Mouse (Mus musculus): ENCODE results near the gene Il17re. TPM values are rescaled to one million over a fixed set of nuclear protein-coding genes. Genes with fewer than 3 reads are reported as not detected.
A peak's percentile ranks its signal among the peaks of the same experiment; 100 is the strongest.

The Il17re gene
- total RNA-seq, 1 experiment from 2014 or later: 1.6 TPM

DNA sequence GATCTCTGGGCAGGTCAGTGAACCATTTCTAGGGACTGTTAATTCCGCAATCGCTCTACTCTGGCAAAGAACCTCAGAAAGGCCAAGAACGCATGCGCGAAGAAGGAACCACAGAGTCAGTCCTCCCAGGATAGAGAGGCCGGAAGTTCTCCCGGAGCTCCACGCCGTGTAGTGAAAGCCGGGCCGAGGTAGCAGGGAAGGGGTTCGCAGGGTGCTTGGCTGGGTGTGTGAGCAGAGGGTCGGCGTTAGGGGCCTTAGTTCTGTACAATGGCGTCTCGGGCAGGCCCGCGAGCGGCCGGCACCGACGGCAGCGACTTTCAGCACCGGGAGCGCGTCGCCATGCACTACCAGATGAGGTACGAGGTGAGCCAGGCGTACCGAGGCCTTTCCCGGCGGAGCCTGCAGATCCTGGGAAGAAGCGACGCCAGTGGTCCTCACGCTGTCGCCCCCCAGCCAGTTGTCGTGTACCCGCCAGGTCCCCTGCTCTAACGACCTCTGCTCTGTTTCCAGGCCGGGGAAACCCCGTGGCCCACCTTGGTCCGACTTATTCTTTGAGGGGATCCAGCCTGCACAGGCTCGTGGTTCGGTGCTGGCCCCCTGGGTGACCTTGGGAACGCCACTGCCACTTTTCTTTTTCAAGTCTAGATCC, 15.7 kb upstream of the Il17re start, which contains the start of gene Jagn1:
TSS of gene Jagn1 (plus strand) at position 128 of the 649 bp plus-strand sequence.
- ATAC-seq (replicated peaks; ENCODE audit: low read depth, poor library complexity, severe bottlenecking): peak; percentile 85

DNA sequence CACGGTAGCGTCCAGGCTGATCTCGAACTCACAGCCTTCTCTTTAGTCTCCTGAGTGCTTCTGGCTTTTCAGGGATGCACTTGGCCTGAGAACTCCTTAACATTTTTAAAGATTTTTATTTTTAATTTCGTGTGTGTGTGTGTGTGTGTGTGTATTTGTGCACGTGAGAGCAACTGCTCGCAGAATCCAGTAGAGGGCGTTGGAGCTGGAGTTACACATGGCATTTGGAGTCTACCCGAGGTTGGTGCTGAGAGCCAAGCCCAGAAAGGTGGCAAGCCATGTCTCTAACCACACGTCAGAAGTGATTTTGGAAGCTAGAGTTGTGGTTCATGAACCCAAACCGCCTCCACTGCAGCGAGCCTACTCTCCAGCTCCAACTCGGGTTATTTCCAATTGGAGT, 15.2 kb upstream of the Il17re start:
- ATAC-seq (replicated peaks; ENCODE audit: low read depth, poor library complexity, severe bottlenecking): peak; percentile 30; the same call in 1 of the 2 replicates

DNA sequence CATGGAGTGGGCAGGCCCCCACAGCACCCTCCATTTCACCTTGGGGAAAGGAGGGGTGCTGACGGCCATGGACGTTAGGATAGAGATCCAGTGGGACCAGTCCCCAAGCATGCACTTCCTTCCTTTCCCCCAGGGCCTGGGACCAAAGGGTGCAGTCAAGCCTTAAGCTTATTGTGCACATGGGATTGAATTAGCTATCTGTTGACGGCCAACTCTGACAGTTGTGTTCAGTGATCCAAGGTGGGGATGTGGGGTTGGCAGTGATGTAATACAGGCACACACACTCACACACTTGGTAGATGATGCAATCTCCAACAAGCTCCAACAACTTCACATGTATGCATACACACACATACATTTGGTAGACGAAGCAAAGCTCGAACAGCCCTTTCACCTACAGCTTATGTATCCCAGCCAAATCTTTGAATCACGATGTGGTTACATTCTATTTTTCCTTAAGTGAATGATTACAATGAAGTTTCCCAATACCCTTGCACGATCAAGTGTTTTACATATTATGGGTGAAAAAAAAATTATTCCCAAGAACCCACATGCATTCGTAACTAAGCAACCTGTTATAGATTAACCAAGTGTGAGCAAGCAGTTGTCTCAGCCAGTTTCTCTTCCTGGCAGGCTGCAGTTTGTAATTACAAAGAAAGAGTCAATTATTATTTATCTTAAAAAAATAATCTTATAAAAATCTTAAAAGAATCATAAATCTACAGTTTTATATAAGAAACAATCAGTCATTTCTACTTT, 13.9 kb upstream of the Il17re start:
- no peak for ATAC-seq (replicated peaks; ENCODE audit: low read depth, poor library complexity, severe bottlenecking)

DNA sequence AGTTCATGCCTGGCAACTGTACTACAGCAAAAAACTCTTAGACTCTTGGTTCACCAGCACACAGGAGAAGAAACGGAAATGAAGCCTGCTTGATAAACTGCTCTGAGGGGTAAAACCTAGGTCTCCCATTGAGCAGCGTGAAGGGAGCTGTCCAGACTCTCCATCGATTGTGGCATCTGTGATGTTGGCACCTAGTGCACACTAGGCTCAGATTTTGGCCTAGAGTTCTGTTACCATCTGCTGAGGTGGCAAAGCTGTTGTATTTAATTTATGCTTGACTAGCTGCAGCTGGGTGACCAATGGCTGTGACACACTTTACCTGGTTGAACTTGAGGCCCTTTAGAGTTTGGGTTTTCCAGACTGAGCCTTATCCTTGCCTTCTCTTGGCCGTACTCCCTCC, 10.6 kb upstream of the Il17re start:
- no peak for ATAC-seq (replicated peaks; ENCODE audit: low read depth, poor library complexity, severe bottlenecking)

DNA sequence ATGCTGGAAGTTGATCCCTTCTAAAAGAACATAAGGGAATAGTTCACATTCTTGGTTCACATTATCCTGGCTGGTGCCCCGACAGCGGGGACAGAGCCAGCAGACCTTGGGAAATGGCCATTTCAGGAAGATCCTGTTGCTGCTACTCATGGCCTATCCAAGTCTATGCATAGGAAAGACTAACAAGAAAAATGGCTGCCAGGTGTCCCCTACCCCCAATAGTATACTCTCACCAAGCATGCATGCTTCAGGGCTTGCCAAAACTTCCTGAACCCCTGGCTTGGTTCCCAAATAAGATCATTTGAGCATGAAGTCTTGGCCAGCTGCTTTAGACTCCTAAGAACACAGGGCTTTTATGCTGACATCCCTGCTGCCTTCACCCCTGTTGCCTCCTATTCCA, 6.4 kb upstream of the Il17re start:
- no peak for ATAC-seq (replicated peaks; ENCODE audit: low read depth, poor library complexity, severe bottlenecking)

DNA sequence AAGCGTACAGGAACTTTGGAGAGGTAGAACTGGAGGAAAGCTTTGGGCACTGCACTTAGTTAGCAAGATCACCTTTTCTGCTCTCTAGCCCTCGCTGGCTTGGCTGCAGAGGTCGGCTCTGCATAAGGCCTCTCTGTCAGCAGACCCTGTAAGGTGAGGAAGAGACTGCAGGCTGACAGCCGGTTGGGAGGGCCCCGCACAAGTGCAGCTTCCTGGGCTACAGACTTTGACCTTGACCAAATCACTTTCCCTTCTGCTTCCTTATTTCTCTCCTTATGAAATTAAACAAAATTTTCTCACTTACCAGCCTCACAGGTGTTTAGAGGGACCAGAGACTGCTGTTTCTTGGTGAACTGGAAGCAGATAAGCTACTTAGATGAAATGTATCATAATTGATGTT, 3.3 kb upstream of the Il17re start:
- no peak for ATAC-seq (replicated peaks; ENCODE audit: low read depth, poor library complexity, severe bottlenecking)

DNA sequence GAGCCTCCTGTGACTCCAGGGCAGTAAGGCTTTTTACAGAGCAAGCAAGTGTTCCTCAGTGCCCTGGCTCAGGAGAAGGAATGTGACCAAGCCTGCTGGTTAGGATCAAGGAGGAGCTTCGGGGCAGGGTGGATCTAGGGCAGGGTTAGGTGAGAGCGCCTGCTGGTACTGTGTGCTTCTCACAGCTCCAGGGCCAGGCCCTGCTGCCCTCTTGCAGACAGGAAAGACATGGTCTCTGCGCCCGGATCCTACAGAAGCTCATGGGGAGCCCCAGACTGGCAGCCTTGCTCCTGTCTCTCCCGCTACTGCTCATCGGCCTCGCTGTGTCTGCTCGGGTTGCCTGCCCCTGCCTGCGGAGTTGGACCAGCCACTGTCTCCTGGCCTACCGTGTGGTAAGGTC, 351 bp downstream of the Il17re start:
- peak; percentile 36; the same call in 1 of the 2 replicates for ATAC-seq (replicated peaks; ENCODE audit: low read depth, poor library complexity, severe bottlenecking)

DNA sequence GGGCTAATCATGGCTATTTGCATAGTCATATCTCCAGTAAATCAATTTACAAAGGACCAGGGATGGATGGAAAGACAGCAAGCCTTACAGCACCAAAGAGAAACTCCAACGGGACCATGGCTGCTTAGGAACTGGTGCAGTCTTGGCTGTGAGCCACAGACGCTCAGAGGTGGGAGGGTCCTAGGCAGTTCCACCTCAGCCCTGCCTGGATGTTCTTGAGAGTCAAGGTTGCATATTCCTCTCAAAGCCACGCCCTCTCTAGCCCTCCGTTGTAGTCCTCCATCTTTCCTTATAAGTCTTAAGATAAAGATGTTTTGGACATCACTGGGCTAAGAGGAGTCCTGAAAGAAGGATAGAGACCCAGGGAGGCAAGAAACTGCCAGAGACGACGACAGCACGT, 5.8 kb downstream of the Il17re start:
- no peak for ATAC-seq (replicated peaks; ENCODE audit: low read depth, poor library complexity, severe bottlenecking)

DNA sequence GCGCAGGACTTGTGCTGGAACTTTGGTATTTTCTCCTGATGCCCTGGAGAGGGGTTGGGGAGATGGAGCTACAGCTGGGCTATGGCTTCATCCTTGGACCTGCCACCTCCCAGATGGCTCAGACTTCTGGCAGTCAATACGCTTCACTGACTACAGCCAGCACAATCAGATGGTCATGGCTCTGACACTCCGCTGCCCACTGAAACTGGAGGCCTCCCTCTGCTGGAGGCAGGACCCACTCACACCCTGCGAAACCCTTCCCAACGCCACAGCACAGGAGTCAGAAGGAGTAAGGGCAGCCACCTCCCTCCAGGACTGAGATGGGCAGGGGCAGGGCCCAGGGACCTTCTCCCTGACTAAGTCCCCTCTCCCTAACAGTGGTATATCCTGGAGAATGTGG, 7.3 kb downstream of the Il17re start:
- no peak for ATAC-seq (replicated peaks; ENCODE audit: low read depth, poor library complexity, severe bottlenecking)

DNA sequence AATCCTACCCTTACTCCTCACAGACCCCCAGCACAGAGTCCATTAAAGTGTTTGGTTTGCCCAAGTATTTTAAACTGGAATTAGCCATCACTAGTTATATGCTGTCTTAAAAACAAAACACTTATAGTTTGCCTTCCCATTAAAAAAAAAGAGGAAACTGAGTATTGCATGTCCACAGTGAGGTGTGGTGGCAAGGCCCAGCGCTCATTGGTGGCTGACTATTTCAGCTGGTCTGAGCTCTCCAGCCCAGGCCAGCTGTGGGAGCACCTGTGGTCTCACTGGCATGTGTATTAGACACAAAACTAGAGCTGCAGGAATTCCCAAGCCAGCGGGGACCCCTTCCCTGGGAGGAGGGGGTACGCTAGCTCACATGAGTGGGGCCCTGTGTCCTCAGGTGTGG, 10.2 kb downstream of the Il17re start:
- 0 out of 2 replicates have a peak, but pooled peaks have one; percentile 1 for ATAC-seq (replicated peaks; ENCODE audit: low read depth, poor library complexity, severe bottlenecking)

DNA sequence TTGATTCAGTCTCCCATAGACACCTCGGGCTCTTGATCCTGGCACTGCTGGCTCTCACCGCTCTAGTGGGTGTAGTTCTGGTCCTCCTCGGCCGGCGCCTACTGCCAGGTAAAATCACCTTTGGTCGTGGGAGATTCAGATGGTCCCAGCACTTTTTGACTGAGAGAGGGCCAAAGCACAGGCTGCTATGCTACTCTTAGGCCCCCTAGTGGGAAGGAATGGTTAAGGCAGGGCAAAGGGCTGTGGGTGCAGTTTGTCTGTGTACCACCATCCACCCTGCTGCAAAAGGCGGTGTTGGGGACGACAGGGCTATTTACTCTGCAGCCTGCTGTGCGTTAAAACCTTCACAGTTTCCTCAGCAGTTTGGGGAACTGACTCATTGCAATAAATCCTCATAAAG, 10.7 kb downstream of the Il17re start:
- ATAC-seq (replicated peaks; ENCODE audit: low read depth, poor library complexity, severe bottlenecking): peak; percentile 92

DNA sequence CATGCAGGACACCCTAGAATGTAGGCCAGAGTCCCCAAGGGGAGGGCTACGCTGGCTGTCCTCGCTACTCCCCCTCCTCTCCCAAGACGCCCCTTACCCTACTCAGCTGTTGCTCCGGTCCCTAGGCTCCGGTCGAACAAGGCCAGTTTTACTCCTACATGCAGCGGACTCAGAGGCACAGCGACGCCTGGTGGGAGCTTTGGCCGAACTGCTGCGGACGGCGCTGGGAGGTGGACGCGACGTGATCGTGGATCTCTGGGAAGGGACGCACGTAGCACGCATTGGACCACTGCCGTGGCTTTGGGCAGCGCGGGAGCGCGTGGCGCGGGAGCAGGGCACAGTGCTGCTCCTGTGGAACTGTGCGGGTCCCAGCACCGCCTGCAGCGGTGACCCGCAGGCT, 11.1 kb downstream of the Il17re start:
- peak; percentile 75 for ATAC-seq (replicated peaks; ENCODE audit: low read depth, poor library complexity, severe bottlenecking)

DNA sequence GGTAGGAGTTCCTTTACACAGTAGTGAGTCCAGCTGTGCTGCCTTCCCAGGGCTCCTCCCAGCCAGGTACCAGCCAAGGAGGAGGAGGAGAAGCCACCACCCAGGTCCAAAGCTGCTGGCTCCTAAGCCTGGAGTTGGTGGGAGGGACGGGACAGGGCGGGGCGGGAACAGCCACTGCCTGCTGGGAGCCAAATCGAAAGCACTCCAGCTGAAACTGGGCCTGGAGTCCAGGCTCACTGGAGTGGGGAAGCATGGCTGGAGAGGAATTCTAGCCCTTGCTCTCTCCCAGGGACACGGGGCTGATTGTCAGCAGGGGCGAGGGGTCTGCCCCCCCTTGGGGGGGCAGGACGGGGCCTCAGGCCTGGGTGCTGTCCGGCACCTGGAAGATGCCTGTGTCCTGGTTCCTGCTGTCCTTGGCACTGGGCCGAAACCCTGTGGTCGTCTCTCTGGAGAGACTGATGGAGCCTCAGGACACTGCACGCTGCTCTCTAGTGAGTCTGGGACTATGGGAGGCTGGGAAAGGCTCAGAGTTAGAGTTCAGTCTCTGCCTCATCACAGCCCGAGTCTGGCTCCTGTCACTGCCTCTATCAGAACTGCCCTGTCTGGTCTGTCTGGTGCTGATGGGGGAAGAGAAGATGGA, 13.1 kb downstream of the Il17re start, which contains the start of gene Il17rc:
TSS of gene Il17rc (plus strand) at position 131 of the 640 bp plus-strand sequence.
- no peak for ATAC-seq (replicated peaks; ENCODE audit: low read depth, poor library complexity, severe bottlenecking)

DNA sequence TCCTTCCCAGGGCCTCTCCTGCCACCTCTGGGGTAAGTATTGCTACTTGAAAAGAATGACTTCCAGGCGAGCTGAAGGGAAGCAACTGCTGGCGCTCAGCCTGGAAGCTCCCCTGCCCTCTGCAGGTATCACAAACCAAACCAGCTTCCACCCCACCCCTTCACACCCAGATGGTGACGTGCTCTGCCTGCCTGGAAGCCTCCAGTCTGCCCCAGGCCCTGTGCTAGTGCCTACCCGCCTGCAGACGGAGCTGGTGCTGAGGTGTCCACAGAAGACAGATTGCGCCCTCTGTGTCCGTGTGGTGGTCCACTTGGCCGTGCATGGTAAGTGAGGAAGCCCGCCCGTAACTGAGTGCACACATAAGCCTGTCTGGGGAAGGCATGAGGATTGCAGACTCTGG, 13.8 kb downstream of the Il17re start:
- no peak for ATAC-seq (replicated peaks; ENCODE audit: low read depth, poor library complexity, severe bottlenecking)

DNA sequence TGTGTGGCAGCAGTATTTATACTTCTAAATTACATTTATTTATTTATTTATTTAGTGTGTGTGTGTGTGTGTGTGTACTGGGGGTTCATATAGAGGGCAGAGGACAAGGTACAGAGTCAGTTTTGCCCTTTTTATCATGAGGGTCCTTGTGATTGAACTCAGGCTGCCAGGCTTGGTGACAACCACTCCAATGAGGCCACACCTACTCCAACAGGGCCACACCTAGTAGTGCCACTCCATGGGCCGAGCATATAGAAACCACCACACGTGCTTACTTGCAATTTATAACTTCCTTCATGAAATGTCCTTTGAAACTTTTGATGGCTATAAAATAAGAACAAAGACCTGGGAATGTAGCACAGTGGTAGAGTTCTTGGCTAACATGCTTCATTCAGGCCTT, 15.0 kb downstream of the Il17re start:
- no peak for ATAC-seq (replicated peaks; ENCODE audit: low read depth, poor library complexity, severe bottlenecking)

DNA sequence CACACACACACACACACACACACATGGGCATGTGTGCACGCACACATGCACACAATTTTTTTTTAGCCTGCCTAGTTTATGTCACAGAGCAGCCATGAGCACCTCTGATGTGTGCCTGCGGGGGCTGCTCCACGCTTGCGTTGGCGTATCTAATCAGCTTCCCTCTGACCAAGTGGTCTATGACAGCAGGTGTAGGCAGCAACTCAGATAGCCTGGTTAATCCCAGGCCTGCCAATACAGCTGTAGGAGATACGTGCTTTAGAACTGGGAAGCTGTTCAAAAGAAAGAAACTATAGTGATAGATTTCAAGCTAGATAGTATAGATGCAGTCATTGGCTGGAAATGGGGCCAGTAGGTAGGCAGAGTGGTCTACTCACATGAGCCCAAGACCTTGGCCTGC, 15.4 kb downstream of the Il17re start:
- ATAC-seq (replicated peaks; ENCODE audit: low read depth, poor library complexity, severe bottlenecking): no peak

DNA sequence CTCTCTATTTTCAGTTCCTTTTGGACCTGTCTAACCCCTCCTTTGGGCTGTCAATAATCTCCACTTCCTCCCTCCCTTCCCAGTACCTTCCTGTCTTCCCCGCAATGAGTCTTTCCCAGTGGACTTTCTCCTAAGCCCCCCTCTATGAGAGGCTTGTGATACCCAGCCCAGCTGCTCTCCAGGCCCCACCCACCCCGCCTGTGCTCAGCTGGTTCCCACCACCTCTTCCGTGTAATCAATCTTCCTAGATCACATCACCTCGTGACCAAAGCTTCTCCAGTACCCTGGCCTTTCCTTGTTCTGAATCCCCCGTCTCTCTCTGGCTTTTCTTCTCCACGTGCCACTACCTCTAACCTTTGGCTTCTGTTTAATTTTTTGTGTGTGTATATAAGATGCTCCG, 19.1 kb downstream of the Il17re start:
- ATAC-seq (replicated peaks; ENCODE audit: low read depth, poor library complexity, severe bottlenecking): no peak

DNA sequence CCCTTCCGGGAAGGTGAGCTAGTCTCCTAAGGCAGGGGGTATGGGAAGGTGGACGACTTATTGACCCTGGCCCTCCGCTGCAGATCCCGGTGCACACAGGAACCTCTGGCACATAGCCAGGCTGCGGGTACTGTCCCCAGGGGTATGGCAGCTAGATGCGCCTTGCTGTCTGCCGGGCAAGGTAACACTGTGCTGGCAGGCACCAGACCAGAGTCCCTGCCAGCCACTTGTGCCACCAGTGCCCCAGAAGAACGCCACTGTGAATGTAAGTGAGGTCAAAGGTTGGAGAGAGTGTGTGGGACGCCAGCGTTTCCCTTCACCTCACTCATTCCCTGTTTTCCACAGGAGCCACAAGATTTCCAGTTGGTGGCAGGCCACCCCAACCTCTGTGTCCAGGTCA, 20.6 kb downstream of the Il17re start:
- ATAC-seq (replicated peaks; ENCODE audit: low read depth, poor library complexity, severe bottlenecking): no peak

DNA sequence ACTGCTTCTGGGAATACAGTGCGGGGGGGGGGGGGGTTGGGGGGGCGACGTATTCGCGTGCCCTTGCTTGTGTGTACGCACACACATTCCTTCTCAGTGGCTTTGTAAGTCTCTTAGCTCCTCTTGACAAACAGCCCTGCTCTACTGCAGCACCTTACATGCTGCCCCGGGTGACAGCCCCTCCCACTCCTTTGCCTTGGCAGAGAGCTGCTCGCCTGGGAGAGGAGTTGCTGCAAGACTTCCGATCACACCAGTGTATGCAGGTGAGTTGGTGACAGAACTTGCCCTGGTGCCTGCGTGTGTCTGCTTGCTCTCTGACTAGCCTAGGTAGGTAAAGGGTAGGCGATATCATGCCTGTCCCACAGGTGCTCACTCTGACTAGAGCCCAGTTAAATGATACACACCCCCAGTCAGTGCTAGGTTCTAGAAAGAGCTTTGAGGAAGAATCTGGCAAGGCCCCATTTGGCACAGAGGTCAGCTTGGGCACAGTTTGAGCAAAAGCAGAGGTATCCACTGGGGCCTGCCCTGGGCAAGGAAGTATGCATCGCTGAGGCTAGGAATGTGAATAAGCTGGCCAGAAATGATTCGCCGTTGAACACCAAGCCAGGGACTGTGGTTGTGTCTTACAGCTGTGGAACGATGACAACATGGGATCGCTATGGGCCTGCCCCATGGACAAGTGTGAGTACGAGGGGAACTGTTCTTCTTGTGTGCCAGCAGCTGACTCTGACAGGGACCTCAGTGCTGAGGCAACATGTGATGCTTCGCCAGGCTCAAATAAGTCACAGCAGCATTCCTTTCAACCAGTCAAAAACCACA, 22.5 kb downstream of the Il17re start:
- ATAC-seq (replicated peaks; ENCODE audit: low read depth, poor library complexity, severe bottlenecking): no peak

DNA sequence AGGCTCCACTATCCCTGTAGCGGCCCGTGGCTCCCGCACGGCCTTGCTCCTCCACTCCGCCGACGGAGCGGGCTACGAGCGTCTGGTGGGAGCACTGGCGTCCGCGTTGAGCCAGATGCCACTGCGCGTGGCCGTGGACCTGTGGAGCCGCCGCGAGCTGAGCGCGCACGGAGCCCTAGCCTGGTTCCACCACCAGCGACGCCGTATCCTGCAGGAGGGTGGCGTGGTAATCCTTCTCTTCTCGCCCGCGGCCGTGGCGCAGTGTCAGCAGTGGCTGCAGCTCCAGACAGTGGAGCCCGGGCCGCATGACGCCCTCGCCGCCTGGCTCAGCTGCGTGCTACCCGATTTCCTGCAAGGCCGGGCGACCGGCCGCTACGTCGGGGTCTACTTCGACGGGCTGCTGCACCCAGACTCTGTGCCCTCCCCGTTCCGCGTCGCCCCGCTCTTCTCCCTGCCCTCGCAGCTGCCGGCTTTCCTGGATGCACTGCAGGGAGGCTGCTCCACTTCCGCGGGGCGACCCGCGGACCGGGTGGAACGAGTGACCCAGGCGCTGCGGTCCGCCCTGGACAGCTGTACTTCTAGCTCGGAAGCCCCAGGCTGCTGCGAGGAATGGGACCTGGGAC, 24.3 kb downstream of the Il17re start:
- ATAC-seq (replicated peaks; ENCODE audit: low read depth, poor library complexity, severe bottlenecking): peak; percentile 41
